Mouse (Mus musculus) WW6 (cell line): ENCODE measurements around the gene Gm10220.
A peak's percentile ranks its signal among the peaks of the same experiment; 100 is the strongest.
"Not testable (repeated sequence)": the region's sequence is repeated elsewhere in the genome, so short reads cannot be mapped to it uniquely, and the experiment has no call there.

ENCODE experiments used
- DNase-seq: peaks from one replicate; pipeline ENCODE4 v3.0.0-alpha.2; 2013; ENCODE audit warnings: low read depth, low spot score

Gm10220 gene

GRCm38 (mm10) chr5:26121321-26121720 is at the start of gene Gm10220:
Gm10220 (minus strand) TSS chr5:26121421.
- not testable (repeated sequence) for DNase-seq

DNA sequence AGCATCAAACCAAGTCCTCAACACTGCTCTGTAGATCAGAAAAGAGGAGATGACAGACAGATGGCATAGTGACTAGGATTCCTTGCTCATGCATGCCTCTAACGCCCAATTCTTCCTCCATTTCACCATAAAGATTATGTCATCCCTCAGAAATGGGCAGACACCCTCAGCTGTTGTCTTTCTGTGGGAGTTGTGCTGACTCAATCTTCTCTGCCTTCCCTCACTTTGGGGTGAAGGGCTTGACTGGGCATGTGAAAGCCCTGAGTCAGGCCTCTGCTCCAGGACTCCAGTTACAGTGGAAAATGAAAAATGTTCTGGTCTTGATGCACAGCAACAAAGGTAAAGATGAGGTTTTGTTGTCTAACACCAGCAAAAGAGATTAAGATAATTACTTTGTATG is 48.6 kb upstream of the Gm10220 start:
- no peak for DNase-seq

DNA sequence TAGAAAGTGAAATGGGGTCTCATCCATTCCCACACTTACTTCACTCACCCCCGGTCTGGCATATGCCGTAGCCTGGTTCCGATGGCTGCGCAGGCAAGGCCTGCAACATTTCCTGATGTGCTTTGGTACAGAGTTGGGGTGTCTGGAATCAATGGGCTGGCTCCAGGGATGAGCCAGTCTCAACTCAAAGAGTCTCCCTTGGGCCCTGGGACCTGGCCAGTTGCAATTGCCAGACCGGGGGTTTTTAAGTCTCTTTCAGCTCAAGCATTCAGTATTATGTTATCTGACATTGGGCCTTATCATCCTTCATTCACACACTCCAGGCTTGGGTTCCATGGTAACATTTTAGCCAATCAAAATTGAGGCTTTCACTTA is 44.6 kb upstream of the Gm10220 start:
- DNase-seq, result no peak

GRCm38 (mm10) chr5:26165036-26165790 is 44.0 kb upstream of the Gm10220 start:
- no peak for DNase-seq

DNA sequence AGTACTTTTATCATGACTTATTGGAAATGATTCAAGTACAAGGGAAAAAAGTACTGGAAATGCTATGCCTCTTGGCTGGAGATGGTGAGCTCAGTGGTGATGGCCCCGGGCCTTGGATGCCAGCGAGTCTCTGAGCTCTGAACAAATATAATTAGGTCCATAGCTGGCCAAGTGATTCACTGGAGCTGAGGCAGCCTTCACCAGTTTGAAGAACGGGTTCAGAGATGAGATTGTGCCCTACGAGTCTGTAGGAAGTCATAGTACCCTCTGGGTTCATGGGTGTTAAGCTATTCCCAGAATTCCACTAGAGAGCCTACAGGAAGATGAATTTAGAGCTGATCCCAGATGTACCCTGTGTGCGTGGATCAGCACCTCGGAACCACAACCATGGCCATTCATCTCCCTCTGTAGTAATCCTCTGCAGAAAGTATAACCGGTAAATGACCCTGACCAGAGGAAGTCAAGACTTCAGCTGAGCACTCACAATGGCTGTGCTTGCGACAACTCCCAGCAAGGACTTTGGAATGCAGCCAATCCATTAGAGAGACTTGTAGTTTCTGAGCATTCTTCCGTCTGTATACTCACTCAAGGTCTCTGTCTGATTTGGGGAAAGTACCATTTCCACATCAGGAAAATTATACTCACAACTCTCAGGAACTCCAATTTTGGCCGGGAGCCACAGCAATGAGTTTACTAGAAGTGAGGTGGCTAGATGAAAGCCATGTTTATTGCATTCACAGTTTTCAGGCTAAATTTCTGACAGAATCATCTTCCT is 36.4 kb upstream of the Gm10220 start:
- DNase-seq, result no peak

DNA sequence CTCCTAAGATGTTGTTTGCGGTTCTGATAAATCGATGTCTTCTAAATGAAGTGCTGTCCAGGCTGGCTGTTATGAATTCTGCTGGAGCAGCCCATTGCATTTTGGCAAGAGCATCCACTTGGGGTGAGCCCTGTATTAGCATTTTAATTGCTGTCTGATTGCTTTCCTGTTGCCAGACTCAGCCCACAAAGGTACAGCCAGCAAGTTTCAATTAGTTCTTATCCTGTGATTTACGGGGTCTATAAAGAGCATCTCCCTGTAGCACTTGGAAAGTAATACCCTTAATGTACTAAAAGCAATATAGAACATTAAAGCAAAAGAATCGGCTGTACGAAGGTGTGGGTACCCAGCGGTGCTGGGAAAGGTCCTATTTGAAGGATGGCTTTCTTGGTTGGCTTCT is 21.7 kb upstream of the Gm10220 start:
- DNase-seq, result no peak

DNA sequence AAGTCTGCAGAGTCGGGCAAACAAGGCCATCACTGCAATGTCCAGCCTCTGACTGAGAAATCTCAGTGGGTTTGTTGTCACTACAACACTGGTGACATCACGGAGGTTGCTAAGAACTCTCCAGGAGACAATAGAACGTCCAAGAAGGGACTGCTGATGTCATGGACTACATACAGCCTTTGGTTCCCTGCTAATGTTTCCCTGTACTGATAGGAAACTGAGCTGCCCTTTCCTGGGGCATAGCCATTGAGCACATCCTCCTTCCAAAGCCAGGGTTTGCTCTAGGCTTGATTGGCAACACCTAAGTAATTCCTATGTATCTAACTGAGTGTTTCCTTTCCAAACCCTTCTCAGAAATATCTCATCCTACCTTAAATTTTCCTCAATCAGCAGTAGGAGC is 16.0 kb downstream of the Gm10220 start, which contains the start of gene 5031410I06Rik:
TSS of gene 5031410I06Rik (minus strand) at position 101 of the 400 bp plus-strand sequence.
- not testable (repeated sequence) for DNase-seq

GRCm38 (mm10) chr5:26089191-26089590 is 32.0 kb downstream of the Gm10220 start, which contains the start of gene Gm10471:
Gm10471 (minus strand) TSS chr5:26089291.
- DNase-seq, result not testable (repeated sequence)

DNA sequence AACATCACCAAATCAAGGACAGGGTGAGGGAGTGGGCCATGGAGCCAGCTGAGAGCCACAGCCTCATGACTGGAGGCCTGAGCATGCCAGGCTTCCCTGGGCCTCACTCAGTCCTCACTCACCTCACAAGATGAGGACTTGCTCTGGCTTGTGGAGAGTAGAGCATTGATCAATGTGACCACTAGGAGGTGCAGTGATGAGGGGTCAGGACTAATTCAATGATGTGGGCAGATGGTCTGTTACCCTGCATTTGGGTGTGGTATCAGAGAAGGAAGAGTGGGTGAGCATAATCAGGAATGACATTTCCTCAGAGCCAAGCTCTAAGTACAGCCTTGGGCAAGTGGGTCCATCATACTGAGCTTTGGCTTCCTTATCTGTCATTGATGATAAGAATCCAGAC is 42.2 kb downstream of the Gm10220 start:
- not testable (repeated sequence) for DNase-seq

GRCm38 (mm10) chr5:26070716-26071115 is 50.5 kb downstream of the Gm10220 start:
- DNase-seq, result peak; percentile 7
